Mouse (Mus musculus): ENCODE results near the gene Zg16. TPM values are rescaled to one million over a fixed set of nuclear protein-coding genes. Genes with fewer than 3 reads are reported as not detected.

Gene Zg16
- polyA plus RNA-seq, 1 experiment from 2014 or later = 7.6 TPM

DNA sequence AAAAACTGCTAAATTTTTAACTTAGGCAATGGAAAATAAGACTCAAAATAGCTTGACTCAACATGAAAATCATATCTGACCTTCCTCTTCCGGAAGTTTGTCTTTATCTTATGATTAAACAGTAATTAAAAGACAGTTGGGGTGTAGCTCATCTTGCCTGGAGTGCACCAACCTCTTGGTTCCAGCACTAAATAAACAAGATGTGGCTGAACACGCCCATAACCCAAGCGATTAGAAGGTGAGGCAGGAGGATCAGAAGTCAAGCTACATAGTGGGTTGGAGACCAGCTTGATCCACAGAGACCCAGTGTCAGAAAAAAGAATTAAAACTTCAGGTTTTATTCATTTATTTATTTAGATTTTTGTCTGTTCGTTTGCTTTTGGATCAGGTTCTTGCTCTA, 3.4 kb downstream of the Zg16 start:
- no peak for ATAC-seq
- H3K27me3 ChIP-seq (replicated peaks) = no peaks in the 10 kb centered on the region
- H3K4me2 ChIP-seq (replicated peaks) = no peak overlapping the region
- 67% methylated on average over 4 of the region's 4 CpGs for WGBS
- no peak overlapping the region for H3K27ac ChIP-seq
- no peak overlapping the region for H3K9ac ChIP-seq
- H3K4me3 ChIP-seq (replicated peaks) = no peak overlapping the region
- no peaks in the 10 kb centered on the region for H3K36me3 ChIP-seq
- H3K4me1 ChIP-seq (replicated peaks) = no peaks in the 10 kb centered on the region
- no peaks in the 10 kb centered on the region for H3K9me3 ChIP-seq

DNA sequence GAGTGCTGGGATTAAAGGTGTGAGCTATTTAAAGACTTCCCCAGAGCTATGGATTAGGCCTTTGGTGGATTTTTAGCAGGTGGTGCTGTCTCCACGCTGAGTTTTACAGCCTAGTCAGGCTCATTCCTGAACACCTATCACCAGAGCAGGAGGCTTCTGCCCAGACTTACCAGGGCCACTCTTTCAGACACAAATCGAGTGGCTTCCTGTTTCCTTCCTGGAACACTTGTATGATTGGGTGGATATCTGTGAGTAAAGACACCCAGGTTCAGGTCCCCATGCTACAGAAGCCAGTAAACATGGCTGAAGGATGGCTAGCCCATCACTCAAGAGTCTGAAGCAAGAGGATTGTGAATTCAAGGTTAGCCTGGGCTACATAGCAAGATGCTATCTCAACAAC, 4.1 kb downstream of the Zg16 start:
- no peak overlapping the region for H3K9ac ChIP-seq
- WGBS = 43% methylated on average over 2 of the region's 2 CpGs
- no peak overlapping the region for H3K27ac ChIP-seq
- no peaks in the 10 kb centered on the region for H3K9me3 ChIP-seq
- H3K4me2 ChIP-seq (replicated peaks) = no peak overlapping the region
- H3K36me3 ChIP-seq = no peaks in the 10 kb centered on the region
- no peak for ATAC-seq
- no peaks in the 10 kb centered on the region for H3K27me3 ChIP-seq (replicated peaks)
- no peak overlapping the region for H3K4me3 ChIP-seq (replicated peaks)
- H3K4me1 ChIP-seq (replicated peaks) = no peaks in the 10 kb centered on the region

DNA sequence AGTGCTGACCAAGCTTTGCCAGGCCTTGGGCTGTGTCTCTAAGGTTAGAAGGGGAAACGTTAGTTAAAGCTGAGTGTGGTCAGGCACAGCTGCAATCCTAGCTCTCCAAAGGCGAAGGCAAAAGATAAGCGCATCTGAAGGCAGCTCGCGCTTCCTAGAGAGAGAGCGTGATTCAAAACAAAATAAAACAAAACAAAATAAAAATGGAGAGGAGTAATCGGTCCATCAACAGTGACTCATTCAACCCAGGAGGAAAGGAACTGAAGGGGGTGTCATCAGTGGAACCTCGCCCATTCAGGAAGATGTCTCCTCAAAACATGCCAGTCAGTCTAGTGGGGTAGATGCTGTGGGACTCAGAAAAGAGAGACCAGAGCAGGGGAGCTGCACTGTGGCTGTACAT, 4.9 kb downstream of the Zg16 start:
- WGBS = 83% methylated on average over 8 of the region's 8 CpGs
- Histone ChIP-seq H3K36me3 (no peaks in the 10 kb centered on the region), H3K9ac (no peak overlapping the region), H3K9me3 (no peaks in the 10 kb centered on the region), H3K4me2 (replicated peaks) (no peak overlapping the region), H3K4me1 (replicated peaks) (no peaks in the 10 kb centered on the region), H3K27ac (no peak overlapping the region), H3K27me3 (replicated peaks) (no peaks in the 10 kb centered on the region), H3K4me3 (replicated peaks) (no peak overlapping the region)
- ATAC-seq = no peak

DNA sequence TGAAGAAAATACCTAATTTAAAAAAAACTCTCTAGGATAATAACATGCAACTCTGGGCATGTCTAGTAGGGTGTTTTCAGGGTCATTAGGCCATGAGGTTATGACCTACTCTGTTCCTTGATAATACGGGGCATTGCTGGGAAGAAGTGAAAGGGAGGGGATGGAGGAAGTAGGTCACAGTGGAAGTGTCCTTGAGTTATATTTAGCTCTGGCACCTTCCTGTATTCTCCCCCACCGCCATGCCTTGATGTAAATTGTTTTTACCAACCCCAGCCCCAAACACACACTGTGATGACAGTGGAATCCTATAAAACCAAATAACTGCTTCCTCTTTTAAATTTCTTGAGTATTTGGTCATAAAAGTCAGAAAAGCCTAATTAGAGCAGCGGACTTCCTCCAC, 7.1 kb downstream of the Zg16 start:
- no peak overlapping the region for H3K27ac ChIP-seq
- WGBS = 56% methylated on average over 3 of the region's 3 CpGs

DNA sequence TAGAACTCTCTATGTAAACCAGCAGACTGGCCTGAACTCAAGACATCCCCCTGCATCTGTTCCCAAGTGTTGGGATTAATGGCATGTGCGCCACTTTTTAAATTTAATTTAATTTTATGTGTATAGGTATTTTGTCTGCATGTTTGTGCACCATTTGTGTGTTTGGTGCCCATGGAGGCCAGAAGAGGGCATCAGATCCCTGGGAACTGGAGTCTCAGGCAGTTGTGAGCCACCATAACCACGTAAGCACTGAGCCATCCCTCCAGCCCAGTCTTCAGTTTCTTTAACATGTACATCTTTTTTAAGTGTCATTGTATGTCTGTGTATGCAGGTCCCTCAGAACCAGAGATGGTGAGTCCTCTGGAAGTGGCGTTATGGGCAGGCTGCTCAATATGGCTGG, 9.4 kb downstream of the Zg16 start:
- Histone ChIP-seq H3K27ac (no peak overlapping the region), H3K9ac (no peak overlapping the region), H3K4me3 (replicated peaks) (no peak overlapping the region), H3K9me3 (no peaks in the 10 kb centered on the region), H3K4me2 (replicated peaks) (no peak overlapping the region), H3K27me3 (replicated peaks) (no peaks in the 10 kb centered on the region), H3K36me3 (no peaks in the 10 kb centered on the region), H3K4me1 (replicated peaks) (no peaks in the 10 kb centered on the region)
- no peak for ATAC-seq
- WGBS = 83% methylated on average over 3 of the region's 3 CpGs

More for the DNA sequence above, 7.1 kb downstream of the Zg16 start:
- H3K4me1 ChIP-seq (replicated peaks) = no peaks in the 10 kb centered on the region
- no peak overlapping the region for H3K4me2 ChIP-seq (replicated peaks)
- no peak for ATAC-seq
- H3K9me3 ChIP-seq = no peaks in the 10 kb centered on the region
- H3K27me3 ChIP-seq (replicated peaks) = no peaks in the 10 kb centered on the region
- no peaks in the 10 kb centered on the region for H3K36me3 ChIP-seq
- H3K4me3 ChIP-seq (replicated peaks) = no peak overlapping the region
- no peak overlapping the region for H3K9ac ChIP-seq

DNA sequence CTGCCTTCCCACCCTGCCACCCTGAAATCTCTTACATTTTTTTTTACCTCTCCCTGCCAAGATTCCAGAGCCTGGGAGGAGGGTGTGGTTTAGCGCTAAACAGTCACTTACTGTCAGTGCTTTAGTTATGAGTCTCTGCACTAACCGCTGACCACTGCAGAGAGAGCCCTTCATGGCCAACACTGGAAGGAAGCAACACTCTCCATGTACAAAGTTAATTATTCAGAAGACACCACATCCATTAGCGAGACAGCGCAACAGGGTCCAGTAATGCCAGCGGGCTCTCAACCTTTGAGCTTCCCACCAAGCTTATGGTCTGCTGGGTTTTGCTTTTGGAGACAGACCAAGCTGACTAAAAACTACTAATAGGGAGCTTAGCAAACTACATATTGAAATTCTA, 10.9 kb downstream of the Zg16 start:
- H3K4me1 ChIP-seq (replicated peaks) = 0 out of 2 replicates have a peak, but pooled peaks cover 4% of the 10 kb centered on the region
- H3K4me3 ChIP-seq (replicated peaks) = no peak overlapping the region
- 86% methylated on average over 5 of the region's 5 CpGs for WGBS
- H3K9ac ChIP-seq = no peak overlapping the region
- H3K36me3 ChIP-seq = no peaks in the 10 kb centered on the region
- H3K27me3 ChIP-seq (replicated peaks) = no peaks in the 10 kb centered on the region
- no peak overlapping the region for H3K27ac ChIP-seq
- H3K9me3 ChIP-seq = no peaks in the 10 kb centered on the region
- H3K4me2 ChIP-seq (replicated peaks) = no peak overlapping the region
- ATAC-seq = no peak

DNA sequence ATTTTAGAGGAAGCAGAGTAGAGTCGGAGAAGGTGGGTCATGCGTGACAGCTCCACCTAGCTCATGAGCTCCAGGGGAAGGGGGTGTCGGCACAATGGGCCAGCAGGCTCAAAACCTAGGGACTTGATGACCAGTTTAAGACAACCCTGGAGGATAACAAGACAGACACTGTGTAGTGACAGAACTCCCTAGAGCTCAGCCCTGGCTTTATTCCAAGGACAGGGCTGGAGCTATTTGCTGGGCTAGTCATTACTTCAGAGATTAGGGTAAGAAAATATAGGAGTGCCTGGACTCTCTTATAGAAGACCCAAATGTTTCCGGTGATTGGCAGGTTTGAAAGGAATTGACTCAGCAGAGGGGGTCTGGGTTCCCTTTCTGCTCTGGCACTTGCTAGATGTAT, 13.9 kb downstream of the Zg16 start:
- H3K4me2 ChIP-seq (replicated peaks) = no peak overlapping the region
- no peak overlapping the region for H3K9ac ChIP-seq
- no peaks in the 10 kb centered on the region for H3K9me3 ChIP-seq
- 0 out of 2 replicates have a peak, but pooled peaks cover 4% of the 10 kb centered on the region for H3K4me1 ChIP-seq (replicated peaks)
- H3K4me3 ChIP-seq (replicated peaks) = no peak overlapping the region
- H3K27ac ChIP-seq = no peak overlapping the region
- H3K27me3 ChIP-seq (replicated peaks) = no peaks in the 10 kb centered on the region
- no peak for ATAC-seq
- WGBS = 89% methylated on average over 4 of the region's 4 CpGs
- H3K36me3 ChIP-seq = no peaks in the 10 kb centered on the region

DNA sequence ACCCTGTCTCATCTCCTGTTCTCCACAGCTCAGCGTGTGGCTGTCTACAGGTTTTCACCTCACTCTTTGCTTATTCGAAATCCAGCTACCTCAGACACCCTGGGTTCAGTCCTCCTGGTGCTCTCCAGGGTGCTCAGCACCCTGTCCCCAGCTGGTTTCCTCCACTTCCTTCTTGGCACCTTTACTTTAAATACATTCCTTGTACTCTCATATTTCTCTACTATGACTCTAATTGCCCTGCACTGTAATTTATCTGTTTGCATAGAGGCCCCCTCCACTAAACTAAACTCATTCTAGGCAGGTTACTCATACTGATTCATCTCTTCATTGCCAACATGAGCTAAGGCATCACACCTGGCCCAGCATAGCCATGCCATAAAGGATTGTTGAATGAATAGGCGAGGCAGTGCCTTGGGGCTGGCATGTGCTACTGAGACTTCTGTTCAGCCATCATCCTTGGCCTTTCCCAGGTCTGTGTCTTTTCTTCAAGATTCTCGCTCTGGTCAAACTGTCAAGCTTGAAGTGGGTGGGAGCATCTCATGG, 16.2 kb downstream of the Zg16 start:
- no peak overlapping the region for H3K4me3 ChIP-seq (replicated peaks)
- WGBS = 66% methylated on average over 4 of the region's 4 CpGs
- H3K9me3 ChIP-seq = no peaks in the 10 kb centered on the region
- no peak overlapping the region for H3K9ac ChIP-seq
- no peaks in the 10 kb centered on the region for H3K27me3 ChIP-seq (replicated peaks)
- no peaks in the 10 kb centered on the region for H3K36me3 ChIP-seq
- H3K4me1 ChIP-seq (replicated peaks) = 0 out of 2 replicates have a peak, but pooled peaks cover 4% of the 10 kb centered on the region
- H3K27ac ChIP-seq = no peak overlapping the region
- ATAC-seq = peak; percentile 90
- no peak overlapping the region for H3K4me2 ChIP-seq (replicated peaks)

DNA sequence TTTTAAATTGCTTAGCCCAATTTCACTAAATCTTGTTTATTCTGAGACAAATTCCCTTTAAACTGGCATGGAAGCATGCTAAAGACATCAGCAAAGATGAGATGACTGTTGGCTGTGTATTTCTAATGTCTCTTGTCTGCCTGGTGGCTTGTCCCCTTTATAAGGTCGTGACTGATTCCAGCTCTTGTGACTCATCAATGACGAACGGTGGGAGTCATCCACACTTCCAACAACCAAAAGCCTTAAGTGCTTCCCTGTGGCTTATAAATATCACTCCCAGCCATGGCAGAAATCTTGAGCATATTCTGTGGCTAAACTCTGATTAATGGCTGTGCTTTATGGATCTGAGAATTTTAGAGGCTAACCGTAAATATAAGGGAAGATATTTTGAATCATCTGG, 20.8 kb downstream of the Zg16 start:
- H3K4me3 ChIP-seq (replicated peaks) = no peak overlapping the region
- H3K27ac ChIP-seq = no peak overlapping the region
- H3K4me1 ChIP-seq (replicated peaks) = 0 out of 2 replicates have a peak, but pooled peaks cover under 1% of the 10 kb centered on the region
- no peak overlapping the region for H3K9ac ChIP-seq
- WGBS = 66% methylated on average over 4 of the region's 4 CpGs
- 0 out of 2 replicates have a peak, but pooled peaks cover 3% of the 10 kb centered on the region for H3K27me3 ChIP-seq (replicated peaks)
- H3K9me3 ChIP-seq = no peaks in the 10 kb centered on the region
- no peak for ATAC-seq
- no peaks in the 10 kb centered on the region for H3K36me3 ChIP-seq
- H3K4me2 ChIP-seq (replicated peaks) = no peak overlapping the region

DNA sequence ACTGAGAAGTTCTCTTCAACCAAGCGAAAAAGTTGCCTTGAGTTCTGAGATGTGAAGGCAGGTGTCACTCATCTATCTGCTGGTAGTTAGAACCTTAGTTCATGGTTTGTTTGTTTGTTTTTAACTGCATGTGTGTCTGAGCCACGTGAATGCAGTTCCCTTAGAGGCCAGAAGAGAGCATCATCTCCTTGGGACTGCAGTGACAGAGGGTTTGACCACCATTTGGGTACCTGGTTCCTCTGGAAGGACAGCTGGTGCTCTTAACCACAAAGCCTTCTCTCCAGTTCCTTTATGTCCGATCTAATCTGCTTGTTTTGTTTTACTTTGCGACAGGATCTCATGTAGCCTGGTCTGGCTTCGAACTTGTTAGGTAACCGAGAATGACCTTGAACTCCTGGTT, 21.6 kb downstream of the Zg16 start:
- WGBS = 87% methylated on average over 6 of the region's 6 CpGs
- Histone ChIP-seq H3K9me3 (no peaks in the 10 kb centered on the region), H3K36me3 (no peaks in the 10 kb centered on the region)

DNA sequence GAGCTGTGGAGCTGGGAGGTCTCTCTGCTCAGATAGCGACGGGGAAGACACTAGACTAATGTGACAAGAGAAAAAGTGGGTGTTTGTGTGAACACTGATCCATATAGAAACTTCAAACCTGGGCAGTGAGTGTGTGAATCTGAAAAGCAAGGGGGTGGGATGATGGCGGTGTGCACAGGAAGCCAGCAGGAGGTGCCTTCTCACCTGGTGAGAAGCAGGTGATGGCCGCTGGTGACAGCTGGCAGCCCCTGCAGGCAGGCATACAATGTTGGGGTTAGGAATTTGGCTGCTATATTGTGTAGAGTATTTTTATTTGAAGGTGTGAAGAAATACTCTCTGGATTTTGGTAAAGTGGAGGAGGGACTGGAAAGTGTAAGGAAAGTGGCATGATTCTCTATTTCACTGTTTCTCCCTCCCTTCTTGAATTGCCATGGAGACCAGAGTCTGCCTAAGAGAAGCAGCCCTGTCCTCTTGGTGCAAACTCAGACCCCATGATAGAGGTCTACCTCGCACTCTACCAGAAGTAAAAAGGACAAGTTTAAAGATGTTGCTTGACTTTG, 32.0 kb downstream of the Zg16 start:
- Histone ChIP-seq H3K9ac (no peak overlapping the region), H3K36me3 (no peaks in the 10 kb centered on the region), H3K27me3 (replicated peaks) (no peaks in the 10 kb centered on the region), H3K9me3 (no peaks in the 10 kb centered on the region), H3K27ac (no peak overlapping the region), H3K4me3 (replicated peaks) (no peak overlapping the region), H3K4me2 (replicated peaks) (no peak overlapping the region), H3K4me1 (replicated peaks) (no peaks in the 10 kb centered on the region)
- ATAC-seq = no peak
- WGBS = 69% methylated on average over 5 of the region's 5 CpGs

More for the DNA sequence above, 21.6 kb downstream of the Zg16 start:
- no peak for ATAC-seq
- H3K9ac ChIP-seq = no peak overlapping the region
- no peak overlapping the region for H3K4me2 ChIP-seq (replicated peaks)
- H3K27ac ChIP-seq = no peak overlapping the region
- H3K4me1 ChIP-seq (replicated peaks) = no peaks in the 10 kb centered on the region
- H3K27me3 ChIP-seq (replicated peaks) = 0 out of 2 replicates have a peak, but pooled peaks cover 3% of the 10 kb centered on the region
- H3K4me3 ChIP-seq (replicated peaks) = no peak overlapping the region

DNA sequence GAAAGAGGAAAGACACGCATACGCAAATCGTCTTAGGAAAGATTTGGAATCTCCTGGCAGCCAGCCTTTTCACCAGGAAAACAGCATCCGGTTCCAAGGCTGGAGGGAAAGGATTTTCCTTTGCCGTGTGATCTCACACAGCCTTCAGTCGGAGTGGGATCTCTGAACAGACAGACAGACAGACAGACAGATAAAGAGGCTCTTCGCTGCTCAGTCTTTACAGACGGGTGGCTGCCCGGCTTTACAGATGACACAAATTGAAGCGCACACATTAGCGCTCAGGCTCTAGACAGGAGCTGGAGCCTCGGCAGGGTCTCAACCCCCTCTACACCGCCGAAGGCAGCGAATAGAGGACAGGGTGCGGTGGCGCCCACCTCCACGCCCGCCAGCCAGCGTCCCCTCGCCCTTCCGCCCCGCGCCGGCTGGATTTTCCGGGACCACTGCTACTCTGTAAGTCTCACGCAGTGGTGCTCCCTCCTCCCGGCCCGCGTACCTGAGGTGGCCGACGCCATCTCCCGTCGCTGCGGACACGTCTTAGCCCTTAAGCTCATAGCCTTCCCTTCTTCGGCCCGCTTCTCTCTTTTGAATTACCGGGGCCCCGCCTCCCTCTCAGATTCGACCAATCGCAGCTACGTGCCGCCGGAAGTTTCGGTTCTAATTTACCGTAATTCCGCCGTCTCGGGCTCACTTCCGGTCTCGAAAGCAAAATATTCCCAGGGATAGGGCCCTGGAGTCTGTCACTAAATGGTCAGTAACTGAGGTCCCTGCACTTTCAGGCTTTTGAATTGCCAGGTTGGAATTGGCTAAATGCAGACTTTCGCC, 45.1 kb downstream of the Zg16 start, which contains the start of gene Kif22:
Gene Kif22, minus strand, starts transcription at position 621 of the 822 bp plus-strand sequence.
- Histone ChIP-seq H3K4me2 (replicated peaks) (peak within 1 kb of the TSS; percentile 80), H3K9me3 (no peaks in the 10 kb centered on the region), H3K4me3 (replicated peaks) (peak within 1 kb of the TSS; percentile 97), H3K27me3 (replicated peaks) (no peaks in the 10 kb centered on the region), H3K27ac (peak within 1 kb of the TSS; percentile 74), H3K4me1 (replicated peaks) (peaks cover 10% of the 10 kb centered on the region; the same call in 1 of the 2 replicates), H3K36me3 (no peaks in the 10 kb centered on the region), H3K9ac (peak within 1 kb of the TSS; percentile 85)
- WGBS = under 1% methylated on average over 53 of the region's 53 CpGs
- ATAC-seq = peak; percentile 94
